Mouse (Mus musculus) heart, postnatal 25 days (tissue): ENCODE data around the gene Fgfr2. TPM values are rescaled to one million over a fixed set of nuclear protein-coding genes. Genes with fewer than 3 reads are reported as not detected.
A peak's percentile ranks its signal among the peaks of the same experiment; 100 is the strongest.
"Not testable (repeated sequence)": the region's sequence is repeated elsewhere in the genome, so short reads cannot be mapped to it uniquely, and the experiment has no call there.

Source experiments
- DNase-seq: peaks from one replicate; pipeline ENCODE4 v3.0.0; 2022; ENCODE audit warnings: low spot score
- intact Hi-C: fragments of 180-260 bp; cut with DNase I; formaldehyde crosslinking; loops from one replicate; pipeline ENCODE4 v1.15.1; 2025
- total RNA-seq, 2 experiments: library from RNA; stranded (reverse); gene quantifications; 2 replicates each; pipeline ENCODE4 v1.2.3; 2021

Gene Fgfr2
- total RNA-seq, 2 experiments from 2014 or later, result 1.7 to 1.8 TPM

GRCm38 (mm10) chr7:132675922-132676321, 447.2 kb downstream of the Fgfr2 start:
- DNase-seq, result no peak
- intact Hi-C loops, result no loop called here

- intact Hi-C loops, result loop anchor here (1.0 to 5.0 kb wide), 5 partner anchors 18 to 137 kb away; no protein-coding TSS in a partner anchor
- DNase-seq, result peak; percentile 71
These were observed 449.0 kb downstream of the Fgfr2 start for GRCm38 (mm10) chr7:132673931-132674755.

- DNase-seq, result peak; percentile 77
- intact Hi-C loops, result loop anchor here (2.0 to 5.0 kb wide), 4 partner anchors 40 to 138 kb away; no protein-coding TSS in a partner anchor
These were observed 450.6 kb downstream of the Fgfr2 start for GRCm38 (mm10) chr7:132672481-132672959.

- intact Hi-C loops, result loop anchor here (5.0 kb wide), 3 partner anchors 41 to 96 kb away; no protein-coding TSS in a partner anchor
- peak; percentile 76 for DNase-seq
These were observed 452.3 kb downstream of the Fgfr2 start for GRCm38 (mm10) chr7:132670863-132671165.

GRCm38 (mm10) chr7:132669999-132670862, 452.9 kb downstream of the Fgfr2 start:
- DNase-seq, result peak; percentile 34
- intact Hi-C loops, result loop anchor here (5.0 to 10.0 kb wide), 4 partner anchors 42 to 455 kb away; partner anchors contain the start of genes Ctbp2 and Fgfr2

- DNase-seq, result peak; percentile 54
These were observed 454.5 kb downstream of the Fgfr2 start for GRCm38 (mm10) chr7:132668604-132669003.

GRCm38 (mm10) chr7:132666516-132666915, 456.6 kb downstream of the Fgfr2 start:
- DNase-seq, result no peak
- intact Hi-C loops, result loop anchor here (10.0 kb wide), 1 partner anchor 458 kb away; the partner anchor contains the start of genes Ctbp2 and Fgfr2

More at GRCm38 (mm10) chr7:132668604-132669003, 454.5 kb downstream of the Fgfr2 start:
- intact Hi-C loops, result loop anchor here (10.0 kb wide), 1 partner anchor 456 kb away; the partner anchor contains the start of genes Ctbp2 and Fgfr2

- intact Hi-C loops, result loop anchor here (10.0 kb wide), 1 partner anchor 459 kb away; the partner anchor contains the start of genes Ctbp2 and Fgfr2
- no peak for DNase-seq
These were observed 457.3 kb downstream of the Fgfr2 start for GRCm38 (mm10) chr7:132665664-132666382.

GRCm38 (mm10) chr7:132664815-132665214, 458.3 kb downstream of the Fgfr2 start:
- DNase-seq, result no peak
- intact Hi-C loops, result loop anchor here (10.0 kb wide), 1 partner anchor 460 kb away; the partner anchor contains the start of genes Ctbp2 and Fgfr2

- DNase-seq, result not testable (repeated sequence)
- intact Hi-C loops, result loop anchor here (10.0 kb wide), 1 partner anchor 462 kb away; the partner anchor contains the start of genes Ctbp2 and Fgfr2
These were observed 460.3 kb downstream of the Fgfr2 start for GRCm38 (mm10) chr7:132662831-132663230.

GRCm38 (mm10) chr7:132659633-132660032, 463.5 kb downstream of the Fgfr2 start:
- no peak for DNase-seq
- intact Hi-C loops, result loop anchor here (5.0 to 10.0 kb wide), 3 partner anchors 53 to 465 kb away; partner anchors contain the start of genes Ctbp2 and Fgfr2

GRCm38 (mm10) chr7:132658688-132659087, 464.5 kb downstream of the Fgfr2 start:
- no peak for DNase-seq
- intact Hi-C loops, result loop anchor here (5.0 kb wide), 2 partner anchors 54 to 79 kb away; no protein-coding TSS in a partner anchor

GRCm38 (mm10) chr7:132658058-132658450, 465.1 kb downstream of the Fgfr2 start:
- intact Hi-C loops, result loop anchor here (5.0 kb wide), 2 partner anchors 54 to 79 kb away; no protein-coding TSS in a partner anchor
- peak; percentile 40 for DNase-seq

GRCm38 (mm10) chr7:132657371-132658057, 465.6 kb downstream of the Fgfr2 start:
- intact Hi-C loops, result loop anchor here (2.0 to 5.0 kb wide), 3 partner anchors 55 to 343 kb away; no protein-coding TSS in a partner anchor
- no peak for DNase-seq

GRCm38 (mm10) chr7:132656548-132656947, 466.6 kb downstream of the Fgfr2 start:
- DNase-seq, result peak; percentile 70
- intact Hi-C loops, result loop anchor here (1.0 to 5.0 kb wide), 6 partner anchors 18 to 344 kb away; partner anchors contain the start of gene Eef1akmt2

GRCm38 (mm10) chr7:132656075-132656474, 467.1 kb downstream of the Fgfr2 start:
- DNase-seq, result peak; percentile 70
- intact Hi-C loops, result loop anchor here (1.0 to 5.0 kb wide), 6 partner anchors 18 to 345 kb away; partner anchors contain the start of gene Eef1akmt2

- no peak for DNase-seq
- intact Hi-C loops, result loop anchor here (2.0 kb wide), 1 partner anchor 244 kb away; no protein-coding TSS in a partner anchor
These were observed 468.7 kb downstream of the Fgfr2 start for GRCm38 (mm10) chr7:132654412-132654811.

- intact Hi-C loops, result no loop called here
- no peak for DNase-seq
These were observed 476.6 kb downstream of the Fgfr2 start for GRCm38 (mm10) chr7:132646514-132646913.
